Mouse (Mus musculus) kidney, embryonic 14.5 days (tissue): ENCODE measurements around the gene Tbc1d30. TPM values are rescaled to one million over a fixed set of nuclear protein-coding genes. Genes with fewer than 3 reads are reported as not detected.
A peak's percentile ranks its signal among the peaks of the same experiment; 100 is the strongest.

Source experiments
- ATAC-seq: fragments of 200-750 bp; cut with Nextera tagmentation; 2 replicates; pipeline ENCODE4 v1.8.0; 2017; ENCODE audit warnings: moderate number of reproducible peaks, mild to moderate bottlenecking, moderate TSS enrichment, moderate library complexity; ENCODE audit not compliant: low FRiP score, low TSS enrichment
- H3K27ac ChIP-seq: fragments of 300-500 bp; sonication (generic); 2 replicates; pipeline ENCODE4 v1.5.1; 2014; ENCODE audit warnings: low read depth, mild to moderate bottlenecking, low read length, moderate library complexity, mixed read lengths
- H3K27me3 ChIP-seq: fragments of 300-500 bp; sonication (generic); 2 replicates; pipeline ENCODE4 v1.6.1; 2014; ENCODE audit warnings: mild to moderate bottlenecking, low read length; ENCODE audit not compliant: control insufficient read depth, insufficient read depth
- H3K36me3 ChIP-seq: fragments of 300-500 bp; sonication (generic); 2 replicates; pipeline ENCODE4 v1.6.1; 2014; ENCODE audit warnings: low read length, mixed read lengths; ENCODE audit not compliant: control insufficient read depth, insufficient read depth
- H3K4me1 ChIP-seq: fragments of 300-500 bp; sonication (generic); 2 replicates; pipeline ENCODE4 v1.6.1; 2014; ENCODE audit warnings: low read length, mixed read lengths; ENCODE audit not compliant: control insufficient read depth, insufficient read depth
- H3K4me2 ChIP-seq: fragments of 300-500 bp; sonication (generic); replicated peaks from 2 replicates; pipeline ENCODE4 v1.6.1; 2014; ENCODE audit warnings: low read depth, mild to moderate bottlenecking, low read length
- H3K4me3 ChIP-seq: fragments of 300-500 bp; sonication (generic); 2 replicates; pipeline ENCODE4 v1.5.1; 2014; ENCODE audit warnings: mild to moderate bottlenecking, low read length
- H3K9ac ChIP-seq: fragments of 300-500 bp; sonication (generic); 2 replicates; pipeline ENCODE4 v1.6.1; 2014; ENCODE audit warnings: low read depth, mild to moderate bottlenecking, low read length, moderate library complexity
- H3K9me3 ChIP-seq: fragments of 300-500 bp; sonication (generic); 2 replicates; pipeline ENCODE4 v1.6.1; 2016; ENCODE audit warnings: low read length; ENCODE audit not compliant: control insufficient read depth
- WGBS: fragments of 180-500 bp; shearing (Covaris S2); extraction: QIAGEN DNeasy Blood & Tissue Kit; methylation state at CpG from one replicate; pipeline ENCODE4 v1.1.7; 2014; 5-methylcytosine and 5-hydroxymethylcytosine counted together
- polyA plus RNA-seq: library from polyadenylated mRNA; unstranded; fragments of >200 nt; fragmentation: Nextera tagmentation; extraction: Ambion mirVana; gene quantifications from 2 replicates; pipeline ENCODE4 v1.2.1, GENCODE M21; 2014

The Tbc1d30 gene
- polyA plus RNA-seq, 1 experiment from 2014 or later = 0.76 TPM

GRCm38 (mm10) chr10:121368783-121369465 lies 17.8 kb upstream of the Tbc1d30 start:
- no peak overlapping the region for H3K27ac ChIP-seq
- H3K27me3 ChIP-seq = no peaks in the 10 kb centered on the region
- H3K9ac ChIP-seq = no peak overlapping the region
- ATAC-seq = no peak
- no peak overlapping the region for H3K4me2 ChIP-seq
- H3K9me3 ChIP-seq = no peaks in the 10 kb centered on the region
- no peak overlapping the region for H3K4me3 ChIP-seq
- WGBS = 91% methylated on average over 18 of the region's 18 CpGs
- peaks cover 18% of the 10 kb centered on the region for H3K4me1 ChIP-seq
- peaks cover 19% of the 10 kb centered on the region; the same call in 1 of the 2 replicates for H3K36me3 ChIP-seq

DNA sequence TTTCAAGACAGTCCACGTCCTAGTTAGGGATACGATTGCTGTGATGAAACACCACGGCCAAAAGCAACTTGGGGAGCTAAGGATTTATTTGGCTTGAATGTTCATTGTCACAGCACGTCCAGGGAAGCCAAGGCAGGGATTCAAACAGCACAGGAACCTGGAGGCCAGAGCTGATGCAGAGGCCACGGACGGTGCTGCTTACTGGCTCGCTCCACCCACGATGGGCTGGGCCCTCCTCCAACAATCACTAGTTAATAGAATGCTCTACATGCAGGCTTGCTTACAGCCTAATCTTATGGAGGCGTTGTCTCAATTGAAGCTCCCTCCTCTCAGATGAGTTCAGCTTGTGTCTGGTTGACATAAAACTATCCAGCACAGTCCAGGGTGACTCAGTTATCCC lies 16.7 kb upstream of the Tbc1d30 start:
- WGBS = 89% methylated on average over 9 of the region's 9 CpGs

GRCm38 (mm10) chr10:121367271-121367670 lies 16.2 kb upstream of the Tbc1d30 start:
- no peak overlapping the region for H3K27ac ChIP-seq
- 79% methylated on average over 13 of the region's 13 CpGs for WGBS
- H3K9ac ChIP-seq = no peak overlapping the region
- no peaks in the 10 kb centered on the region for H3K27me3 ChIP-seq
- ATAC-seq = no peak
- peaks cover 12% of the 10 kb centered on the region; the same call in 1 of the 2 replicates for H3K36me3 ChIP-seq
- H3K9me3 ChIP-seq = no peaks in the 10 kb centered on the region
- H3K4me2 ChIP-seq = no peak overlapping the region
- peaks cover 18% of the 10 kb centered on the region for H3K4me1 ChIP-seq
- no peak overlapping the region for H3K4me3 ChIP-seq

More for the DNA sequence above, 16.7 kb upstream of the Tbc1d30 start:
- Histone ChIP-seq H3K4me3 (no peak overlapping the region), H3K27me3 (no peaks in the 10 kb centered on the region), H3K36me3 (peaks cover 12% of the 10 kb centered on the region; the same call in 1 of the 2 replicates), H3K27ac (no peak overlapping the region), H3K4me1 (peaks cover 18% of the 10 kb centered on the region), H3K9me3 (no peaks in the 10 kb centered on the region), H3K9ac (no peak overlapping the region), H3K4me2 (no peak overlapping the region)
- no peak for ATAC-seq

DNA sequence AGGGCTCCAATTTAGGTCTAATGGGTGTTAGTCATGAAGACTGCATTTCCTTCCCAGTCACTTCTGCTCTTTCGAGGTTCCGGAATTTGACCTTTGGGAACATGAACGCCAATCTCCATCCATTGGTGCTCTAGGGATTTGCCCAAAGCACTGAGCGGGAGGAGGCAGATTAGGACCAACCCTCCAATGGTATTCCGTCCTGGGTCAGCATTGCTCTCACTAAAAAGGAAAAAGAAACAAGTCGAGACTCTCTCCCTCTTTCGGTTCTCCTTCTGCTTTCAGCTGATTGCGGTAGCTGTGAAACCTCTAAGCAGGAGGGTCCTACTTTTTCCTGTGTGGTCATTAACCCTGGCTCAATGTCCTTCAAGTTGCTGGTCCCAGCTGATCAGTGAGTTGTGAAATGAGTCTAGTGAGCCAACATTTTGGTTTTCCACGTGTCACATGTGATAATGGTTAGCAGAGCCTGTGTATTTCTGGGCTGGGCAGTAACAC lies 14.7 kb upstream of the Tbc1d30 start:
- 8% methylated on average over 9 of the region's 9 CpGs for WGBS
- Histone ChIP-seq H3K9me3 (no peaks in the 10 kb centered on the region), H3K9ac (peak overlapping the region; percentile 90), H3K36me3 (peaks cover 7% of the 10 kb centered on the region; the same call in 1 of the 2 replicates), H3K4me1 (peaks cover 18% of the 10 kb centered on the region), H3K27ac (no peak overlapping the region), H3K27me3 (no peaks in the 10 kb centered on the region), H3K4me3 (peak overlapping the region; percentile 94), H3K4me2 (peak overlapping the region; percentile 96)
- ATAC-seq = no peak

- H3K27me3 ChIP-seq = no peaks in the 10 kb centered on the region
- no peak within 1 kb of the TSS for H3K27ac ChIP-seq
- H3K9ac ChIP-seq = peak within 1 kb of the TSS; percentile 90
- no peaks in the 10 kb centered on the region for H3K9me3 ChIP-seq
- WGBS = under 1% methylated on average over 63 of the region's 72 CpGs
- peak; percentile 98 for ATAC-seq
- H3K4me3 ChIP-seq = peak within 1 kb of the TSS; percentile 94
- H3K4me2 ChIP-seq = peak within 1 kb of the TSS; percentile 96
- H3K36me3 ChIP-seq = peaks cover 3% of the 10 kb centered on the region; the same call in 1 of the 2 replicates
- H3K4me1 ChIP-seq = peaks cover 18% of the 10 kb centered on the region
Measured at GRCm38 (mm10) chr10:121364801-121365564, 13.9 kb upstream of the Tbc1d30 start, which contains the start of gene Gns. Gns (plus strand) TSS chr10:121365090.

DNA sequence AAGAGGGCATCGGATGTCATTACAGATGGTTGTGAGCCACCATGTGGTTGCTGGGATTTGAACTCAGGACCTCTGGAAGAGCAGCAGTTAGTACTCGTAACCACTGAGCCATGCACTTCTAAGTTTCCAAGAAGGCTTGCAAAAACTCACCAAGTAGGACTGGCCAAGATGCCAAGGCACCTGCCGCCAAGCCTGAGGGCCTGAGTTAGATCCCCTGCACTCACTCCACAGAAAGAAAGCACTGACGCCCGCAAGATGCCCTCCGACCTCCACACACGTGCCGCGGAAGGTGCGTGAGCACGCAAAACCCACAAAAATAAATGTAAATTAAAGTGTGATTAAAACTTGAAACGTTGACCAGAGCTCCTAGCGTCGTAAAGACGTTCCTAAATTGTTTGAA lies 13.2 kb upstream of the Tbc1d30 start:
- Histone ChIP-seq H3K4me2 (peak overlapping the region; percentile 96), H3K9me3 (no peaks in the 10 kb centered on the region), H3K4me1 (peaks cover 18% of the 10 kb centered on the region), H3K4me3 (peak overlapping the region; percentile 94), H3K9ac (peak overlapping the region; percentile 90), H3K27me3 (no peaks in the 10 kb centered on the region), H3K27ac (no peak overlapping the region), H3K36me3 (no peaks in the 10 kb centered on the region)
- 26% methylated on average over 15 of the region's 15 CpGs for WGBS
- ATAC-seq = peak; percentile 4; the same call in 1 of the 2 replicates

DNA sequence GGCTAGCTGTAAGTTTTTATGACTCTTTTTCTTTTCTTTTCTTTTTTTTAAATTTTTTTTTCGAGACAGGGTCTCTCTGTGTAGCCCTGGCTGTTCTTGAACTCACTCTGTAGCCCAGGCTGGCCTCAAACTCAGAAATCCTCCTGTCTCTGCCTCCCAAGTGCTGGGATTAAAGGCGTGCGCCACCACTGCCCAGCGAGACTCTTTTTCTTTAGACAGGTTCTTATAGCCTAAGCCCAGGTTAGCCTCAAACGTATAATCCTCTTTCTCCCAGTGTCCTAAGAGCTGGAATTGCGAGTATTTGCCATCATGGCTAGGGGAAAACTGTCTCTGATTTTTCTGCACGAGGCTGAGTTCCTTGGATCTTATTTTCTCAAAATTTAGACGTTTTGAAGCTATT lies 12.1 kb upstream of the Tbc1d30 start:
- H3K27ac ChIP-seq = no peak overlapping the region
- no peak overlapping the region for H3K4me3 ChIP-seq
- H3K9me3 ChIP-seq = no peaks in the 10 kb centered on the region
- H3K9ac ChIP-seq = no peak overlapping the region
- WGBS = 82% methylated on average over 8 of the region's 8 CpGs
- no peaks in the 10 kb centered on the region for H3K27me3 ChIP-seq
- peaks cover 18% of the 10 kb centered on the region for H3K4me1 ChIP-seq
- H3K36me3 ChIP-seq = no peaks in the 10 kb centered on the region
- ATAC-seq = no peak
- no peak overlapping the region for H3K4me2 ChIP-seq

DNA sequence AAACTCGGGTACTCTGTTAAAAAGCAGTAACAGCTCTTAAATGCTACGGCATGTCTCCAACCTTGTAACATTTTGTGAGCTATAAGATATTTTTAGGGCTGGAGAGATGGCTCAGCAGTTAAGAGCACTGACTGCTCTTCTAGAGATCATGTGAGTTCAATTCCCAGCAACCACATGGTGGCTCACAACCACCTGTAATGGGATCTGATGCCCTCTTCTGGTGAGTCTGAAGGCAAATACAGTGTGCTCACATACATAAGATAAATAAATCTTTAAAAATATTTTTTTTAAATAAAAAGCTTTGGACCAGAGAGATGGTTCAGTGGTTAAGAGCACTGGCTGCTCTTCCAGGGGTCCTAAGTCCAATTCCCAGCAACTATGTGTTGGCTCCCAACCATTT lies 9.3 kb upstream of the Tbc1d30 start:
- Histone ChIP-seq H3K4me3 (no peak overlapping the region), H3K36me3 (no peaks in the 10 kb centered on the region), H3K27me3 (no peaks in the 10 kb centered on the region), H3K9ac (no peak overlapping the region), H3K4me1 (0 out of 2 replicates have a peak, but pooled peaks cover 3% of the 10 kb centered on the region), H3K4me2 (no peak overlapping the region), H3K9me3 (no peaks in the 10 kb centered on the region), H3K27ac (no peak overlapping the region)
- ATAC-seq = no peak
- 90% methylated on average over 2 of the region's 2 CpGs for WGBS
